Mouse (Mus musculus) liver, embryonic 16.5 days (tissue): ENCODE measurements around the gene Ndn. TPM values are rescaled to one million over a fixed set of nuclear protein-coding genes. Genes with fewer than 3 reads are reported as not detected.

Experiments
- polyA plus RNA-seq: library from polyadenylated mRNA; unstranded; fragments of >200 nt; fragmentation: Nextera tagmentation; extraction: Ambion mirVana; gene quantifications from 2 replicates; pipeline ENCODE4 v1.2.1, GENCODE M21; 2015

The Ndn gene
- polyA plus RNA-seq, 1 experiment from 2014 or later = 5.1 TPM

Other genes with a start within 250 kb of the Ndn start
- gene Magel2, start 30.4 kb downstream of the Ndn start, polyA plus RNA-seq = 0.06 and 0.12 TPM in 2 replicates
- gene Mkrn3, start 73.6 kb downstream of the Ndn start, polyA plus RNA-seq = 0.22 and 0.28 TPM in 2 replicates
- 1.3 TPM in 2 replicates for gene Peg12, start 117.9 kb downstream of the Ndn start, polyA plus RNA-seq